Mouse (Mus musculus): Measurements from ENCODE around the gene Krt7. TPM values are rescaled to one million over a fixed set of nuclear protein-coding genes. Genes with fewer than 3 reads are reported as not detected.

Krt7 gene
- polyA plus RNA-seq, 1 experiment: 36.4 TPM

- Histone ChIP-seq H3K27ac (ENCODE audit: insufficient read depth, low read length) (no peak overlapping the region), H3K27me3 (ENCODE audit: control insufficient read depth, insufficient read depth, low read length, poor library complexity, severe bottlenecking) (no peaks in the 10 kb centered on the region), H3K9me3 (replicated peaks; ENCODE audit: control insufficient read depth, insufficient read depth, low read length, poor library complexity, severe bottlenecking) (no peaks in the 10 kb centered on the region), H3K4me1 (ENCODE audit: control insufficient read depth, insufficient read depth, low read length) (no peaks in the 10 kb centered on the region), H3K9ac (ENCODE audit: low read depth, poor library complexity, severe bottlenecking) (no peak overlapping the region), H3K4me3 (ENCODE audit: low read depth, low read length) (no peak overlapping the region), H3K36me3 (ENCODE audit: control insufficient read depth, insufficient read depth, low read length, poor library complexity, severe bottlenecking) (no peaks in the 10 kb centered on the region)
- TF ChIP-seq EP300 (IDR thresholded peaks at IDR 0.05; ENCODE audit: insufficient read depth, low read depth, low read length): no peak
- peak; percentile 58 for TF ChIP-seq CTCF (IDR thresholded peaks at IDR 0.05; ENCODE audit: low read depth, low read length)
Measured at GRCm38 (mm10) chr15:101479007-101479665, 68.3 kb downstream of the Krt7 start.

GRCm38 (mm10) chr15:101479666-101480060, 68.8 kb downstream of the Krt7 start:
- no peaks in the 10 kb centered on the region for H3K27me3 ChIP-seq (ENCODE audit: control insufficient read depth, insufficient read depth, low read length, poor library complexity, severe bottlenecking)
- no peaks in the 10 kb centered on the region for H3K4me1 ChIP-seq (ENCODE audit: control insufficient read depth, insufficient read depth, low read length)
- no peaks in the 10 kb centered on the region for H3K36me3 ChIP-seq (ENCODE audit: control insufficient read depth, insufficient read depth, low read length, poor library complexity, severe bottlenecking)
- TF ChIP-seq EP300 (IDR thresholded peaks at IDR 0.05; ENCODE audit: insufficient read depth, low read depth, low read length) (no peak), POLR2A (IDR thresholded peaks at IDR 0.05; ENCODE audit: insufficient read depth, low read length) (no peak), CTCF (IDR thresholded peaks at IDR 0.05; ENCODE audit: low read depth, low read length) (no peak)
- no peak overlapping the region for H3K27ac ChIP-seq (ENCODE audit: insufficient read depth, low read length)
- no peaks in the 10 kb centered on the region for H3K9me3 ChIP-seq (replicated peaks; ENCODE audit: control insufficient read depth, insufficient read depth, low read length, poor library complexity, severe bottlenecking)
- H3K9ac ChIP-seq (ENCODE audit: low read depth, poor library complexity, severe bottlenecking): no peak overlapping the region
- H3K4me3 ChIP-seq (ENCODE audit: low read depth, low read length): no peak overlapping the region

Other genes with a start within 250 kb of the Krt7 start
- 27.7 and 27.8 TPM in 2 replicates for gene Acvr1b, start 237.0 kb upstream of the Krt7 start, polyA plus RNA-seq (2011; ENCODE audit: insufficient read depth, insufficient read length, low read depth, missing spikeins)
- gene Grasp, start 186.9 kb upstream of the Krt7 start, polyA plus RNA-seq (2011; ENCODE audit: insufficient read depth, insufficient read length, low read depth, missing spikeins): 8.6 and 9.6 TPM in 2 replicates
- gene Nr4a1, start 156.8 kb upstream of the Krt7 start, polyA plus RNA-seq (2011; ENCODE audit: insufficient read depth, insufficient read length, low read depth, missing spikeins): 29.4 and 31.9 TPM in 2 replicates
- gene Atg101, start 126.8 kb upstream of the Krt7 start, polyA plus RNA-seq (2011; ENCODE audit: insufficient read depth, insufficient read length, low read depth, missing spikeins): 37.6 and 39.1 TPM in 2 replicates
- not detected in 2 replicates for gene 6030408B16Rik, start 117.8 kb upstream of the Krt7 start, polyA plus RNA-seq (2011; ENCODE audit: insufficient read depth, insufficient read length, low read depth, missing spikeins)
- 1.1 and 1.6 TPM in 2 replicates for gene Krt80, start 40.9 kb upstream of the Krt7 start, polyA plus RNA-seq (2011; ENCODE audit: insufficient read depth, insufficient read length, low read depth, missing spikeins)
- not detected in 2 replicates for gene Krt87, start 27.8 kb downstream of the Krt7 start, polyA plus RNA-seq (2011; ENCODE audit: insufficient read depth, insufficient read length, low read depth, missing spikeins)
- not detected in 2 replicates for gene Krt88, start 36.7 kb downstream of the Krt7 start, polyA plus RNA-seq (2011; ENCODE audit: insufficient read depth, insufficient read length, low read depth, missing spikeins)
- not detected in 2 replicates for gene Krt81, start 52.7 kb downstream of the Krt7 start, polyA plus RNA-seq (2011; ENCODE audit: insufficient read depth, insufficient read length, low read depth, missing spikeins)
- not detected in 2 replicates for gene Krt86, start 62.4 kb downstream of the Krt7 start, polyA plus RNA-seq (2011; ENCODE audit: insufficient read depth, insufficient read length, low read depth, missing spikeins)
- gene Krt83, start 80.5 kb downstream of the Krt7 start, polyA plus RNA-seq (2011; ENCODE audit: insufficient read depth, insufficient read length, low read depth, missing spikeins): not detected in 2 replicates
- gene Gm49425, start 106.2 kb downstream of the Krt7 start, polyA plus RNA-seq (2011; ENCODE audit: insufficient read depth, insufficient read length, low read depth, missing spikeins): not detected in 2 replicates
- not detected in 2 replicates for gene Krt84, start 121.8 kb downstream of the Krt7 start, polyA plus RNA-seq (2011; ENCODE audit: insufficient read depth, insufficient read length, low read depth, missing spikeins)
- not detected in 2 replicates for gene Krt82, start 139.6 kb downstream of the Krt7 start, polyA plus RNA-seq (2011; ENCODE audit: insufficient read depth, insufficient read length, low read depth, missing spikeins)
- gene Krt90, start 151.9 kb downstream of the Krt7 start, polyA plus RNA-seq (2011; ENCODE audit: insufficient read depth, insufficient read length, low read depth, missing spikeins): not detected in 2 replicates
- gene Krt75, start 162.9 kb downstream of the Krt7 start, polyA plus RNA-seq (2011; ENCODE audit: insufficient read depth, insufficient read length, low read depth, missing spikeins): not detected in 2 replicates
- not detected in 2 replicates for gene Gm5414, start 217.1 kb downstream of the Krt7 start, polyA plus RNA-seq (2011; ENCODE audit: insufficient read depth, insufficient read length, low read depth, missing spikeins)
- gene Gm5478, start 236.3 kb downstream of the Krt7 start, polyA plus RNA-seq (2011; ENCODE audit: insufficient read depth, insufficient read length, low read depth, missing spikeins): not detected in 2 replicates

All from ES-Bruce4 (cell line).